Comparison of ENCODE assay signal across 9 mouse cellular contexts in the genomic region with DNA sequence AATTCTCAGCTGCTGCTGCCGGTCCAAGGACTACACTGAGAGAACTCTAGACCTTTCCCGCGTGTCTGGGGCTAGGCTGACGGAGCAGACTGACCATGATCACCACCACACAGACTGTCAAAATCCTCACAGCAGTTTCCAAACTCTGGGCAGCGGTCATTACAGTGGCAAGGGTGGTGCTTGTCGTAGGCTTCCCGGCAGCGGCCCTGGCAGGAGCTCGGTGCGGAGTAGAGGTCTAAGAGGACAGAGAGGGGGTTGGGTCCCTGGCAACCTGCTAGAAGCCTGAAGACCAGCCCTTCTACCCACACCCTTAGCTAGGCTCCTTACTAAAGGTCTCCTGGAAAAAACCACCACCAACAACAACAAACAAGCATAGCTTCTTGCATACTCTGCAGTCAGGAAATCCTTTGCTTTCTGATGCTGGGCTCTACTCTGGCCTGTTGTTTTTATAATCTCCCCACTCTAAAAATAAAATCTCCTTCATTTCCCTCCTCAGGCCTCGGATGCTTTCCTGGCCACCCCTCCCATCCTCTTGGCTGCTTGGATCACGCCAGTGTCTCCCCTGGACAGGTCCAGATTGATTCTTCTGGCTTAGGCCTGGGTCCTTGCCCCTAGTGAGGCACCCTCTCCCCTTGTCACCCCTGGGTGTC. TPM values are rescaled to one million over a fixed set of nuclear protein-coding genes. Genes with fewer than 3 reads are reported as not detected.
DNase-seq lines count a peak whose midpoint lies in the region; ATAC-seq and TF ChIP-seq lines count a peak whose summit lies in the region.
"Had no signal": no experiment of that assay in that cellular context is flagged by ENCODE, and none has a peak within 500 bp of the region (broad histone marks: within the 10 kb centered on the region; RNA-seq: fewer than 3 reads in every experiment).

No protein-coding gene starts in this region.

- TF ChIP-seq CTCF in liver, adult 2 months (IDR thresholded peaks at IDR 0.05; ENCODE audit: low read depth, low read length): no peak
- no peak for TF ChIP-seq CTCF in forebrain, postnatal 0 days (IDR thresholded peaks at IDR 0.05; ENCODE audit: low read depth)

- no peaks in the 10 kb centered on the region for H3K36me3 ChIP-seq in liver, adult 2 months (ENCODE audit: control insufficient read depth, insufficient read depth, low read length)
- no peaks in the 10 kb centered on the region for H3K36me3 ChIP-seq in embryonic facial prominence, embryonic 14.5 days (ENCODE audit: control insufficient read depth, insufficient read depth, low read length)
- no peaks in the 10 kb centered on the region for H3K36me3 ChIP-seq in forebrain, postnatal 0 days (ENCODE audit: insufficient read depth)
- H3K36me3 ChIP-seq: limb, embryonic 13.5 days had no signal

- H3K9me3 ChIP-seq in embryonic facial prominence, embryonic 14.5 days (ENCODE audit: control insufficient read depth, low read length): no peaks in the 10 kb centered on the region
- H3K9me3 ChIP-seq in forebrain, postnatal 0 days (ENCODE audit: low read length): no peaks in the 10 kb centered on the region
- H3K9me3 ChIP-seq: limb, embryonic 13.5 days had no signal

- no peak overlapping the region for H3K4me2 ChIP-seq in embryonic facial prominence, embryonic 14.5 days (ENCODE audit: low read depth, low read length)
- no peak overlapping the region for H3K4me2 ChIP-seq in forebrain, postnatal 0 days (ENCODE audit: low read depth)
- H3K4me2 ChIP-seq: limb, embryonic 13.5 days had no signal

- H3K27me3 ChIP-seq in liver, adult 2 months (ENCODE audit: control insufficient read depth, insufficient read depth, low read length): no peaks in the 10 kb centered on the region
- no peaks in the 10 kb centered on the region for H3K27me3 ChIP-seq in embryonic facial prominence, embryonic 14.5 days (replicated peaks; ENCODE audit: control insufficient read depth, insufficient read depth, low read length)
- no peaks in the 10 kb centered on the region for H3K27me3 ChIP-seq in forebrain, postnatal 0 days (ENCODE audit: insufficient read depth, low read length)
- H3K27me3 ChIP-seq: limb, embryonic 13.5 days had no signal

- intact Hi-C loops in left cerebral cortex, postnatal 4 days (cut with DNase I): no loop called here

- H3K27ac ChIP-seq in liver, adult 2 months (replicated peaks; ENCODE audit: insufficient read depth, low read depth, low read length): peak overlapping the region; percentile 89
- H3K27ac ChIP-seq in embryonic facial prominence, embryonic 14.5 days (replicated peaks; ENCODE audit: low read depth, low read length): peak overlapping the region; percentile 44; the same call in 1 of the 2 replicates
- H3K27ac ChIP-seq in forebrain, postnatal 0 days (ENCODE audit: low read depth, low read length): no peak overlapping the region
- H3K27ac ChIP-seq: limb, embryonic 13.5 days had no signal

- no peak for TF ChIP-seq POLR2A in liver, adult 2 months (IDR thresholded peaks at IDR 0.05; ENCODE audit: extremely low read depth, insufficient read depth, low read length)

- no peak for DNase-seq in liver, adult 2 months (ENCODE audit: extremely low read depth, low read depth, low spot score)
- no peak for DNase-seq in liver
- no peak for DNase-seq in embryonic facial prominence, embryonic 14.5 days (ENCODE audit: low spot score)
- peak; percentile 43 for DNase-seq in heart, postnatal 4 days
- peak; percentile 31 for DNase-seq in lung, postnatal 14 days
- no peak for DNase-seq in forebrain, postnatal 0 days
- DNase-seq in left cerebral cortex, postnatal 4 days: no peak
- DNase-seq in ovary, postnatal 14 days (ENCODE audit: low spot score): no peak

- no peaks in the 10 kb centered on the region for H3K79me2 ChIP-seq in liver, adult 2 months (ENCODE audit: control insufficient read depth, insufficient read depth, low read length)

- 80% methylated on average over 12 of the region's 12 CpGs for WGBS in liver, adult 2 months
- WGBS in embryonic facial prominence, embryonic 14.5 days: 81% methylated on average over 12 of the region's 12 CpGs
- WGBS in forebrain, postnatal 0 days: 80% methylated on average over 12 of the region's 12 CpGs

- no peak for ATAC-seq in embryonic facial prominence, embryonic 14.5 days (ENCODE audit: low read depth)
- no peak for ATAC-seq in forebrain, postnatal 0 days

- H3K4me3 ChIP-seq in liver, adult 2 months (ENCODE audit: insufficient read depth, low read depth, low read length): peak overlapping the region; percentile 32; the same call in 1 of the 2 replicates
- no peak overlapping the region for H3K4me3 ChIP-seq in embryonic facial prominence, embryonic 14.5 days (ENCODE audit: low read depth, low read length)
- no peak overlapping the region for H3K4me3 ChIP-seq in forebrain, postnatal 0 days (ENCODE audit: low read depth, low read length)
- H3K4me3 ChIP-seq: limb, embryonic 13.5 days had no signal

- H3K4me1 ChIP-seq in liver, adult 2 months (ENCODE audit: control insufficient read depth, insufficient read depth, low read length): no peaks in the 10 kb centered on the region
- peaks cover 10% of the 10 kb centered on the region; the same call in 1 of the 2 replicates for H3K4me1 ChIP-seq in embryonic facial prominence, embryonic 14.5 days (ENCODE audit: control insufficient read depth, insufficient read depth, low read length)
- H3K4me1 ChIP-seq in forebrain, postnatal 0 days (ENCODE audit: insufficient read depth): no peaks in the 10 kb centered on the region

- peak overlapping the region; percentile 51 for H3K9ac ChIP-seq in liver, adult 2 months (ENCODE audit: low read depth, low read length)
- H3K9ac ChIP-seq in embryonic facial prominence, embryonic 14.5 days (ENCODE audit: low read depth, low read length): no peak overlapping the region
- H3K9ac ChIP-seq in forebrain, postnatal 0 days: no peak overlapping the region
- H3K9ac ChIP-seq: limb, embryonic 13.5 days had no signal

RNA-seq across cellular contexts. Expression of a gene that starts 11.0 kb away (rescaled TPM):
- total RNA-seq in liver, adult 2 months (2014; rRNA removed): 0.47 and 0.55 TPM in 2 replicates
- polyA plus RNA-seq in liver, adult 2 months (2012; rRNA removed): 0.21 and 0.32 TPM in 2 replicates
- polyA plus RNA-seq in embryonic facial prominence, embryonic 14.5 days (2014; fragmentation: Nextera tagmentation; extraction: Ambion mirVana): 4.1 and 6.2 TPM in 2 replicates
- 1 to 10 TPM; 3.5 to 4.6 TPM for total RNA-seq in heart, postnatal 4 days (2021)
- 0.14 and 0.15 TPM in 2 replicates for total RNA-seq in forebrain, postnatal 0 days (2014; rRNA removed)
- 0.18 and 0.34 TPM in 2 replicates for polyA plus RNA-seq in forebrain, postnatal 0 days (2015; fragmentation: Nextera tagmentation; extraction: Ambion mirVana)
- under 1 TPM; 0.16 to 0.18 TPM for total RNA-seq in left cerebral cortex, postnatal 4 days (2021)

RNA-seq across cellular contexts. Expression of a gene that starts 14.5 kb away (rescaled TPM):
- total RNA-seq in liver, adult 2 months (2014; rRNA removed): 7.7 and 8.7 TPM in 2 replicates
- 2.2 and 2.5 TPM in 2 replicates for polyA plus RNA-seq in liver, adult 2 months (2012; rRNA removed)
- 25.4 and 29.6 TPM in 2 replicates for polyA plus RNA-seq in embryonic facial prominence, embryonic 14.5 days (2014; fragmentation: Nextera tagmentation; extraction: Ambion mirVana)
- 10 to 100 TPM; 16.0 to 19.7 TPM for total RNA-seq in heart, postnatal 4 days (2021)
- 39.6 and 45.5 TPM in 2 replicates for total RNA-seq in forebrain, postnatal 0 days (2014; rRNA removed)
- polyA plus RNA-seq in forebrain, postnatal 0 days (2015; fragmentation: Nextera tagmentation; extraction: Ambion mirVana): 45.6 and 47.7 TPM in 2 replicates
- 10 to 100 TPM; 33.8 to 34.6 TPM for total RNA-seq in left cerebral cortex, postnatal 4 days (2021)

RNA-seq across cellular contexts. Expression of a gene that starts 47.6 kb away (rescaled TPM):
- total RNA-seq in liver, adult 2 months (2014; rRNA removed): 1.8 and 3.2 TPM in 2 replicates
- 2.7 and 4.9 TPM in 2 replicates for polyA plus RNA-seq in liver, adult 2 months (2012; rRNA removed)
- polyA plus RNA-seq in embryonic facial prominence, embryonic 14.5 days (2014; fragmentation: Nextera tagmentation; extraction: Ambion mirVana): 8.0 and 8.3 TPM in 2 replicates
- 10 to 100 TPM; 32.7 to 33.4 TPM for total RNA-seq in heart, postnatal 4 days (2021)
- total RNA-seq in forebrain, postnatal 0 days (2014; rRNA removed): 16.6 and 22.0 TPM in 2 replicates
- polyA plus RNA-seq in forebrain, postnatal 0 days (2015; fragmentation: Nextera tagmentation; extraction: Ambion mirVana): 6.5 and 8.7 TPM in 2 replicates
- 10 to 100 TPM; 21.2 to 24.2 TPM for total RNA-seq in left cerebral cortex, postnatal 4 days (2021)

RNA-seq across cellular contexts. Expression of a gene that starts 58.2 kb away (rescaled TPM):
- 15.2 and 21.1 TPM in 2 replicates for total RNA-seq in liver, adult 2 months (2014; rRNA removed)
- 54.9 and 58.6 TPM in 2 replicates for polyA plus RNA-seq in liver, adult 2 months (2012; rRNA removed)
- 37.5 and 41.9 TPM in 2 replicates for polyA plus RNA-seq in embryonic facial prominence, embryonic 14.5 days (2014; fragmentation: Nextera tagmentation; extraction: Ambion mirVana)
- 10 to 100 TPM; 58.7 to 59.2 TPM for total RNA-seq in heart, postnatal 4 days (2021)
- 40.2 and 56.4 TPM in 2 replicates for total RNA-seq in forebrain, postnatal 0 days (2014; rRNA removed)
- polyA plus RNA-seq in forebrain, postnatal 0 days (2015; fragmentation: Nextera tagmentation; extraction: Ambion mirVana): 123 and 135 TPM in 2 replicates
- 10 to 100 TPM; 81.8 to 84.6 TPM for total RNA-seq in left cerebral cortex, postnatal 4 days (2021)

Comparison
In these comparisons a context has a peak if more than half of its experiments do, and no peak if none do; other contexts are left out.
1. DNase-seq: peak in heart, postnatal 4 days (single experiment) and lung, postnatal 14 days (single experiment); none in liver, adult 2 months (single experiment), liver (single experiment), embryonic facial prominence, embryonic 14.5 days (single experiment), forebrain, postnatal 0 days (single experiment), left cerebral cortex, postnatal 4 days (single experiment) and ovary, postnatal 14 days (single experiment).